Mouse (Mus musculus) G1E (cell line): ENCODE measurements at regions not wholly inside any gene's neighbourhood (a gene's known extent, or its start where the extent isn't known, plus 50 kb on each side); places are given as distances from the start of the nearest gene placed in this dataset.

ENCODE experiments used
- CTCF ChIP-seq: IDR thresholded peaks from 2 replicates; pipeline ENCODE4 v1.5.1; 2012; ENCODE audit warnings: low read depth, low read length, inconsistent platforms, mixed read lengths
- GATA1 ChIP-seq: IDR thresholded peaks from 2 replicates; pipeline ENCODE4 v1.6.1; 2012; ENCODE audit warnings: borderline replicate concordance, low read length, inconsistent platforms, mixed read lengths
- POLR2AphosphoS5 ChIP-seq: IDR thresholded peaks from 2 replicates; pipeline ENCODE4 v1.6.1; 2012; ENCODE audit warnings: low read depth, low read length, inconsistent platforms; ENCODE audit not compliant: insufficient replicate concordance
- TAL1 ChIP-seq: conservative IDR thresholded peaks from 2 replicates; pipeline ENCODE4 v1.6.1; 2012; ENCODE audit warnings: low read depth, low read length, inconsistent platforms, mixed read lengths

DNA sequence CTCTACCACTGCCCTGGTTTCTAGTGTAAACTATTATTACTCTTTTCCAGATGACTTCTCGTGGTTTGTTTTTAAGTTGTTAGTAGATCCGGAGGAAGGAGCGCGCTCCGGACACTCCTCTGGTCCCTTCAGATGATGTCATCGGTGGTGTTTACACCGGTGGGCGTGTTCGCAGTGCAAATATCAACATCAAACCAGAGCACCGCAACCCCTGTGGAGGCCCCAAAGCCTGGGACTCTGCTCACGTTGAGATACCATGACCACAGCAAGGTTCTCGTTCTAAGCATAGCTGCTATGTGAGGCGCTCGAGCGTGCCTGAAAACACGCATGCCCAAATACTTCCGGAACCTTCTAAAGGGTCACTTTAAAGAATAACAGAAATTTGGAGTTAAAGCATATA, 149.8 kb upstream of the Arid2 start:
- no peak for TF ChIP-seq CTCF
- TF ChIP-seq TAL1 = no peak
- TF ChIP-seq GATA1 = no peak
- TF ChIP-seq POLR2AphosphoS5 = no peak
